In genomic region chr2:173463313-173463712, GRCm38 (mm10) we compare ENCODE assay signal across 29 mouse cellular contexts. TPM values are rescaled to one million over a fixed set of nuclear protein-coding genes. Genes with fewer than 3 reads are reported as not detected.
"Had no signal": no experiment of that assay in that cellular context is flagged by ENCODE, and none has a peak within 500 bp of the region (broad histone marks: within the 10 kb centered on the region; RNA-seq: fewer than 3 reads in every experiment).

No protein-coding gene starts in this region.

- H3K4me2 ChIP-seq: kidney, embryonic 15.5 days; limb, embryonic 12.5 days; limb, embryonic 15.5 days; liver, embryonic 12.5 days; liver, embryonic 15.5 days; midbrain, embryonic 11.5 days had no signal

- H3K36me3 ChIP-seq: kidney, embryonic 15.5 days; limb, embryonic 12.5 days; limb, embryonic 15.5 days; liver, embryonic 12.5 days; liver, embryonic 15.5 days had no signal

- ATAC-seq: intestine, postnatal 0 days; liver, embryonic 12.5 days had no signal

- DNase-seq: kidney, adult 8-10 months; kidney, postnatal 14 days; kidney, postnatal 4 days; layer of hippocampus, adult 9-11 months; lung, adult 2 months; lung, postnatal 14 days; midbrain, embryonic 14.5 days; thymus, adult 2 months; thymus, postnatal 14 days had no signal

- H3K9ac ChIP-seq: kidney, embryonic 15.5 days; limb, embryonic 12.5 days; limb, embryonic 15.5 days; liver, embryonic 12.5 days; liver, embryonic 15.5 days had no signal

- H3K27ac ChIP-seq: kidney, embryonic 15.5 days; layer of hippocampus, adult 2 months; limb, embryonic 12.5 days; limb, embryonic 15.5 days; liver, embryonic 12.5 days; liver, embryonic 15.5 days had no signal

- H3K9me3 ChIP-seq: kidney, embryonic 15.5 days; limb, embryonic 15.5 days; liver, embryonic 12.5 days; liver, embryonic 15.5 days had no signal

- H3K4me3 ChIP-seq: kidney, embryonic 15.5 days; layer of hippocampus, adult 2 months; limb, embryonic 12.5 days; limb, embryonic 15.5 days; liver, embryonic 12.5 days; liver, embryonic 15.5 days had no signal

- H3K27me3 ChIP-seq: kidney, embryonic 15.5 days; limb, embryonic 12.5 days; limb, embryonic 15.5 days; liver, embryonic 12.5 days; liver, embryonic 15.5 days had no signal

- H3K4me1 ChIP-seq: kidney, embryonic 15.5 days; limb, embryonic 12.5 days; liver, embryonic 12.5 days; liver, embryonic 15.5 days had no signal

RNA-seq across cellular contexts. Expression of gene 1700021F07Rik, which starts 59.1 kb away (rescaled TPM):
- total RNA-seq: layer of hippocampus, adult 2 months; layer of hippocampus, postnatal 25 days; left cerebral cortex, adult 18-20 months; left cerebral cortex, postnatal 36 days; megakaryocyte progenitor cell, adult 5-6 weeks; megakaryocyte-erythroid progenitor cell, adult 5-6 weeks; midbrain, postnatal 0 days had no signal
- polyA plus RNA-seq: intestine, postnatal 0 days; kidney, embryonic 15.5 days; limb, embryonic 12.5 days; limb, embryonic 15.5 days; liver, embryonic 12.5 days; liver, embryonic 15.5 days; lung, adult 2 months; lung, embryonic 16.5 days; midbrain, embryonic 11.5 days; midbrain, embryonic 14.5 days; midbrain, postnatal 0 days; neural tube, embryonic 11.5 days; neural tube, embryonic 14.5 days; small intestine, adult 2 months; spleen, adult 2 months; stomach, embryonic 14.5 days; thymus, adult 2 months had no signal
